Mouse (Mus musculus): ENCODE measurements at regions not wholly inside any gene's neighbourhood (a gene's known extent, or its start where the extent isn't known, plus 50 kb on each side); places are given as distances from the start of the nearest gene placed in this dataset.

DNA sequence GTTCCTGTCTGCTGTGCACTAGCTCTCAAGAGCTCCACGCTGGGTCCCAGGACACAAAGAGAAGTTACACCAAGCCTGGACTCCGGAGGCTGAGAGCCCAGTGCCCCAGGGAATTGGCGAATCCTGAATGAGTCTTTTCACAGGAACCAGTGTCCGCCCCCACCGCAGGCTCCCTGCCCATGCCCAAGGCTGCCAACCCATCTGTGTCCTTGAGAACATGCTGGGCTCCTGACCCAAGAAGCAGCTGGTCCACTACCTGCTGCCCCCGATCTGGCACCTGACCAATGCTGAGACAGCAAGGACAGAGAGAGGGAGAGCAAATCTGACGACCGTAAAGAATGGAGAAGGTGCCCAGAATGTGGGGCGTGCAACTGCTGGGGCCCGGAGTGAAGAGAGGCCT lies 85.2 kb upstream of the Cplx2 start:
- DNase-seq (ENCODE audit: low spot score) = no peak

DNA sequence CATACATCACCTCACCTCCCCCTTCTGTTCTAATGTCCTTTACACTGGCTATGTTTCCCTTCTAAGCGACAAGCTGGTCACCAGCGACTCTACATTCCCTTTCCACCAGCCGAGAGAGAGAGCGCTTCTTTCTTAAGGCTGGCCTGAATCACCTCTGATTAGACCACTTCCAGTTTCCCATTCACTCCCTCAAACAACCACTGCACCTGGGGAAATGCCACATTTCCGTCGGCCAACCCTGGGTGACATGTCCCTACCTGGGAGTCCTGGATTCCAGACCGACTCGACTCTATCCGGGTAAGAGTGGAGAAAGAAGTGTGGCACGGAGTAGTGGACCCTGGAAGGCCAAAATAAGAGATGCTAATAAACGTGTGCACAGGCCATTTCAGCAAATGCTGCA lies 84.5 kb upstream of the Cplx2 start:
- DNase-seq (ENCODE audit: low spot score) = no peak

DNA sequence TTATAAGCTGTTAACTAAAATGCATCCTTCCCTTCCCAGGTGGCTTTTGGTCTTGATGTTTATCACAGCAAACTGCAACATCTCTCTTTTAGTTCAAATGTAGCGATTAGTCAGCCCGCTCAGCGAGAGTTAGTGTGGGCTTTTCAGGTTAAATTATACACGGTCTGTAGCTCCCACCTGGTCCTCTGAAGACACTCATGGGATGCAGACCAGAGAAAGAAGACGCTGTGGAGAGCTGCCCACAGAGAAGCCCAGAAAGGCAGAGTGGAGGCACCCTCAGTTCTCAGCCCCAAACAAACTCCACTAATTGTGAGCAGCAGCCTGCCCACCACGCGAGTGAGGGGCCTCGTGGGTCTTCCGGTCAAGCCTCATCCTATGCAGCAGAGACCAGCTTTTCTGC lies 81.1 kb upstream of the Cplx2 start:
- no peak for DNase-seq (ENCODE audit: low spot score)

DNA sequence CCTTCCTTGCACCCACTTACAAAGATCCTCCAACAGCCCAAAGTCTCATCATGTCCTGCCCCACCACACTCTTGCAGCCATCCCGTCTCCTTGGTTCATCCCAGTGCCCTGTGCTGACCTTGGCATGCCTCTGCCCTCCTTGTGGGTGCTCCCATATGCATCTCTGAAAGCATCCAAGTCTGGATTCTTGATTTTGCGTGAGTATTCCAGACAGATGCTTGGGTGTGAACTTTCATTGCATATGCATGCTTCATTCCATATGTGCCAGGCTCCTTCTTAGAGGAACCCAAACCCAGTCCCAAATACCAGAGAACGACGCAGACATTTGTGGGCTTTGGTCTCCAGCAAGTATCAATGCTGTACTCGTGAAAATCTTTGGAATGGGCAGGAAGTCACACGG lies 78.8 kb upstream of the Cplx2 start:
- DNase-seq (ENCODE audit: low spot score) = no peak

DNA sequence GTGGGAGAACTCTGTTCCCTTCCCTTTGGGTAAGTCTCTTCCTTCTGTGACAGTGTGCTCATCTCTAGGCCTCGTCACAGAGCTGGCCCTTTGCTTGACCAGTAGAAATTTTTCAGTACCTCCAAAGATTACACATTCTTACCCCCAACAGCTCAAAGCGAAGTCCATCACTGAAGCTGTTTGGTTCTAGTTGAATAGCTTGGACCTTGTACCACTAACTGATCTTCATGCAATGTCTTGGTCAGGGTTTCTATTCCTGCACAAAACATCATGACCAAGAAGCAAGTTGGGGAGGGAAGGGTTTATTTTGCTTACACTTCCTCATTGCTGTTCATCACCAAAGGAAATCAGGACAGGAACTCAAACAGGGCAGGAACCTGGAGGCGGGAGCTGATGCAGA lies 78.1 kb upstream of the Cplx2 start:
- DNase-seq (ENCODE audit: low spot score) = no peak

DNA sequence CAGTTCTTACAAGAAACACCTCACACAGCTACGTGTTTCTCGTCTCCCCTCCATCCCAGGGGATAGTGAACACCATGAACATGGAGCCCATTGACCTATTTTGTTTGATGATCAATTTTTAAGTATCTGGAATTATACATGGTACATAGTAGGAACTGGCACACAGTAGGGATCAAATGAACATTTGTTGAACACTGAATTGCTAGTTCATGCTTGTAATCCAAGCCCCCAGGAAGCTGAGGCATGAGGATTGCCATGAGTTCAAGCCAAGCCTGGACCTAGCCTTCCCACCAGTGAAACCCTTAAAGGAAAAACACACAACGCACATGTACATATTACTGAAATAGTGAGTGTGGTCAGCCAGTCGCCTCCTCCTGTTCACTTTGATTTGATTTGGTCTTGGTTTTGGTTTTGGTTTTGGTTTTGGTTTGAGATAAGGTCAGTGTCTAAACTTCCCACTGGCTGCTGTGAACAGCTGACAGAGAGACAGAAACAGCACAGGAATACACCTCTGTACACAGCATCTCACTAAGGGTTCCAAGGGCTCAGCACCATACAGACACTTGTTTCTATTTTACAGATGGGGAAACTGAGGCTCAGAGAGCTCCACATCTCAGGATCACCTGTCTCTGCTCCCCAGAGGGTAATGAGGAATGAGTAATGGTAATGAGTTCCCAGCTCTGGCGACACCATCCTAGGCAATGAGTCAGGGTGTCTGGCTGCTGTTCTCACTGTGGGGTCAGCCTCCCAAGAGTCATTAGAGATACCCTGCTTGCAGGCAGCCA lies 75.5 kb upstream of the Cplx2 start:
- DNase-seq (ENCODE audit: low spot score) = no peak

DNA sequence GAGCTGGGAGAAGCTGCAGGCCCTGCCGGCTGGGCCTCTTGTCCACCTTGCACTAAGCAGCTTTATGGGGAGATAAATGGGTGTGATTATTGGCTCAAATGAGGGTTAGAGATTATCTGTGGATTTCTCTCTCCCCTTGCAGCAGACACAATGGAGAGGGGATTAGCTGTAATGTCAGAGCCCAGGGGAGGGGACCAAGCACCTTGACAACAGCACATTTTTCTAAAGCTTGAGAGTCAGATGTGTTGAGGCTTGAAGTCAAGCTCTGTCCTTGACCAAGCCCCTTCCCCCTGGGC lies 74.9 kb upstream of the Cplx2 start:
- no peak for DNase-seq (ENCODE audit: low spot score)

DNA sequence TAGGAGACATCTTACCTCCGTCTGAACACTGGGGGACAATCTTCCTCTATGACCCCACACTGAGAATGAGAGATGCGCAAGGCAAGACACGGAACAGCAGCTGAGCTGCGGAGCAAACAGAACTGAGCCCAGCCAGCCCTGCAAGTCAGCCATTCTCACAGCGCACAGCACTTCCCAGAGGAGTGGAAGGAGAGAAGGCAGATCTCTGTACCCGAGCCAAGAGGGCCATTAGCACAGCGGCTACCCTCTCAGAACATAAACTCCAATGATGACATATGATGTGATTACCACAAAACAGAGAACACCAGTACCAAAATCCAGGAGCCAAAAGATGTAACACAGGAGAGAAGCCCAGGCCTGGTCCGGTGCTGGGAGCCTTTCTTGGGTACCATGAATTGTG lies 72.3 kb upstream of the Cplx2 start:
- no peak for DNase-seq (ENCODE audit: low spot score)

DNA sequence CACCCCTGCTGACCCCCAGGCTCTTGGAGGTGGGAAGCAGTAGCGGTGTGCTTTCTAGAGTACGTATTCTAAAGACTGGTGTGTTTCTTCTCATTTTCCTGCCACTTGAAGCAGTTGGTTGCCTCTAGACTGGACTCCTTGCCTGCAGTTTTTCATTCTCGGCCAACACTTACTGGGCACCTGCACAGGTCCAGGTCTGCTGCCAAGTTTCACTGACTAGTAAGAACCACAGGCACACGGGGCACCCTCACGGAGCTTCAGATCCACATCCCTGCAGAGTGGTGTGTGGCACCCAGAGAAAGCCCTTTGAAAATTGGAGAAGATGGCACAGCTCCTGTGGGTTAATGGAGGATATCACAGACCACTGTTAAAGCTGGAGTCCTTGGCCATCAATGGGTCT lies 71.9 kb upstream of the Cplx2 start:
- DNase-seq (ENCODE audit: low spot score) = no peak

DNA sequence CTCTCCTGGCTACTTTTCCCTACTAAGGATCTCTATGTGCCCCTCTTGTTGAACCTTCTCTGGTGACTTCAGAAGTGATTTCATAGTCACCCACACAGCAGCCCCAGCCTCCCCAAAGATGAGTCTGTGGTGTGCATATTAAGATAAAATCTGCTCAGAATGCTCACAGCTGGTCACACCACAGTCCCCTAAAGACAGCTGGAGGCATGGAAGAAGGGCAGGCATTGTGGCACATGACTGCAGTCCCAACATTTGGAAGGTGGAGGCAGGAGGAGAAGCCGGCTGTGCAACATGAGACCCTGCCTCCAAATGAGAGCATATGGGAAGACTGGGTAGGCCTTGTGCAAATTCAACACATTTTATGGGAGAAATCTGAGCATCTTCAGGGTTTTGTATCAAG lies 70.0 kb upstream of the Cplx2 start:
- no peak for DNase-seq (ENCODE audit: low spot score)

DNA sequence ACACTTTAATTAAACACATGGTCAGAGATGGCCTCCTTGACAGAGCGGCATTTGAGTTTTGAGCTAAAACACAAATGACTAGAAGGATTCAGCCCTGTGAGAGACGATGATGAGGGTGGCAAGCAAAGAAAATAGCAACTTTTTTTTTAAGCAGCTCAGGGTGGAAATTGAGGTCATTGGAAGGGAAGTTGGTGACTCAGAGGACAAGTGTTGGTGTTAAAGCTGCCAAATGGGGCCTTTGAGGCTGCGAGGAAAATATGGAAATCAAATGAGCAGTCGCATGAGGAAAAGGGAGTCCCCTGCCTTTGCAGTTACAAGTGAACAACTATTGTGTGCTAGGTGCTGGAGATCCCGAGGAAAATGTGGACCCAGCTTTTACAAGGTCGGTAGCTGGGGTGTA lies 69.5 kb upstream of the Cplx2 start:
- no peak for DNase-seq (ENCODE audit: low spot score)

DNA sequence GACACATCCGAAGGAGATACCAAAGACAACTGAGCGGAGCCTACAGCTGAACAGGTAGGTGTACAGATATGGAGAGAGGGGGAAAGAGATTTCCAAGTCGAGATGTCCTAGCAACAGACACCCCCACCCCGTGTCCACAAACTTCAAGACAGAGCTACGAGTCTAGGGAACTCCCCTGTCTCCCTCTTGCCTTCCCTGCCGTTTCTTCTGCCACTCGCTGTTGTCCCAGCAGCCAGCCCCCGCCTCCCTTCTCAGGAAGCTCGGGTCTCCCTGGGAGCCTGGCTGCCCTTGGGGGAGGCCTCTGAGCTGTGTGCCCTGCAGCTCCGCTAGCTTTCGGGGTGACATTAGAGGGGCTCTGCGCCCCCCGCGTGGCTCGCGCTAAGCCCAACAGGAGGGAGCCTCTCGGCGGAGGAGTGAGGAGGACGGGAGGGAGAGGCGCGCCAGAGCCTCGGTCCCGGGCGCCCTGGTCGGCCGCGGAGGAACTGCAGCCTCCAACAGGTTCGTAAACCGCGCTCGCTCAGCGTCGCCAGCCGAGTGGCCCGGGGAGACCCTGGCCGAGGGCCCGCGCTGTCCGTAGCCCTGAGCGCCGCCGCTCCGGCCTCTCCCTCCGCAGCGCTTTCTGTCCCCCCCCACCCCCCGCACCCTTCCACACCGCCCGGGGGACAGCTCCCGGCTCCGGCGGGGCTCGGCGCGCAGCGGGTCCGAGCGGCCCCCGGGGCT lies 68.6 kb upstream of the Cplx2 start:
- peak; percentile 11 for DNase-seq (ENCODE audit: low spot score)

DNA sequence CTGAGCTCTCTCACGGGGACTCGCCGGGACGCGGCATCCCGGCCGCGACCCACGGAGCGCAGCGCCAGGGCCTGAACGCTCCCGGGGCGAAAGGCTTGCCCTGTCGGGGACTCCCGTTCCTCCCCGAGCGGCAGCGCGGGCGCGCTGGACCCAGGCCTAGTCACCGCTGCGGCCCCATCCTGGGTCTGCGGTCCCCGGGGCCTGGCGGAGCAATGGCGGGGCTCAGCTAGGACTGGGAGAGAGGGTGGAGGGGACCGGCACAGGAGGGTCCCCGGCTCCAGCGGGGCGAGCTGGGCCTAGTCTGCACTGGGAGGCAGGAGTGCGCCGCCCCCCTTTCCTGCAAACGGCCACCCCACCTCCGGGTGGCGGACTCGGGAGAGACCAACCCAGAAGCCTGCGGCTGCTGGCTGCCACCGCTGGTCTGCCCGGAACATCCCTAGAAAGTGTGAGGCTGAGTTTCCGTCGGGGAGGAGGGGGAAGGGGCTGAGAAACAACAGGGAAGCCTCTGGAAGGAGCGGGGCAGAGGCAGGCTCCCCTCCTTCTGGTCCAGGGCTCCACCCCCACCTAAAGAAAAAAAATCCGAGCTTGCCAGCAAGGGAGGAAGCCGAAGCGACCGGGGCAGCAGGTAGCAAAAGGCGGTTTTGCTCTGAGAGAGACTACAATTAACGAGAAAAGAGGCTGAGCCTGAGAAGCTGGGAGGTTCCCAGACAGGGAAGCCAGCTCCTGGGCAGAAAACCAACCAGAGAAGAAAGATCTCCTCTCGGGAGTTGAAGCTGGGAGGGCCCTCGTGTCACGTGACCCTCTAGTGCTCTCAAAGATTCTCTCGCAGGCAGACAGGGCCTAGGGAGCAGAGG lies 67.9 kb upstream of the Cplx2 start:
- peak; percentile 52 for DNase-seq (ENCODE audit: low spot score)

DNA sequence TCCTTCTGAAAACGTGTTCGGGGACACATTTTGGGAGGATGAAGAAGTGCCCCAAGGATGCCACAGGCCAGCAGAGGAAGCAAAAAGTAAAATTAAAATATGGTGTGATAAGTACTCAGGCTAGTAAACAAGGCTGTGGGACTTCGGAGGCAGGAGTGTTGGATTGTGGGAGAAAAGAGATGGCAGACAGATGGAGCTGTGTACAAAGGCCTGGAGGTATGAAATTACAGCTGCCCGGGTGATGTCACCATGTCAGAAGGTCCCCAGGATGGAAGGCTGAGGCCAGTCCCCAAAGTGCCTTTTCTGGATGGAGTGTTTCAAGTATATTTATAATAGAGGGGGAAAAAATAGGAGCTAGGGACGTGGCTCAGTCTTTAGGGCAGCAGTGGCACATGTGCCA lies 66.9 kb upstream of the Cplx2 start:
- DNase-seq (ENCODE audit: low spot score) = no peak

DNA sequence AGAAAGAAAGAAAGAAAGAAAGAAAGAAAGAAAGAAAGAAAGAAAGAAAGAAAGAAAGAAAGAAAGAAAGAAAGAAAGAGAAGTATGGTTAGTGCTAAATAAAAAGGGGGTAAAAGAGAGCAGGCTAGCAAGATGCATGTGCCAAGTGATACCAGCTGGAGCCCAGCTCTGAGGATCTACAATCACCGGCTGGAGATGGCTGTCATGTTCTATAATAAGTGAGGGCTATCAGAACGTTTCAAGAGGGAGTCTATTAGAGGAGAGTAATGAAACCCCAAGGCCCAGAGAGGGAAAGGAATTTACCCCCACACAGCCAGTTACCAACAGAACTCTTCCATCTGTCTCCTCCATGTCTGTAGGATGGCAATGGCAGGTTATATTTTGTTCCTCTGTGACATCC lies 62.6 kb upstream of the Cplx2 start:
- DNase-seq (ENCODE audit: low spot score) = no peak

DNA sequence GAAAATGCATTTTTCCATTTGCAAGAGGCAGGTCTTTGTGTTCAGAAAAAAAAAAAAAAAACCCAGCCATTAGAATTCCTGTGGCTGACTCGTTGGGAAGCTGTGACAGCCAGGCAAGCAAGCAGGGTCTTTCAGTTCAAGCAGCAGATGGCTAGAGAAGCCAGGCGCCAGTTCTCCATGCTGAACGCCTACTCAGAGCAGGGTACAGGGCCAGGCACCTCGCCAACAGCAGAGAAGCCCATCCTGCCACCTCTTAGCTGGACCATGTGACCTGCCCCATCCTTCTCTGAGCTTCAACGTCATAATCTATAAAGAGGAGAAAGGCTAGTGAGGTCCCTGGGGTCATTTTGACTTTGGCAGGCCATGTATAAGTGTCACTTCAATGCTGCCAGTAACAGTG lies 61.8 kb upstream of the Cplx2 start:
- DNase-seq (ENCODE audit: low spot score) = no peak

DNA sequence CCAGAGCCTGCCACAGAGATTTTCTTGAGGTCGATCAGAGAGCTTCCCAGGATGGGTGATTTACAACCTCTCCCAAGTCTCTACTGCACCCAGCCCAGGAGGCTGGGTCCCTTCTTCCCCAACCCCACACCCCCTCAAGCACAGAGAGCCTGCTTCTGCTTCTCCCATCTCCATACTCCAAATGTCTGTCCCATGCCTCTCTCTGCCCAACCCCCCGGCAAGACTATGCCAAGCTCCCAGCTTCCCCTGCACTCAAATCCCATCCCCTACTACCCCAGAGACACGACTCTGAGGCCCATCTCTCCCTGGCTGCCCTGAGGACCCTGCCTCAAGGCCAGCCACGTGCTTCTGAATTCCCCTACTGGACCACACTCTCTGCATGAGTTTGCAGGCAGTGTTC lies 61.0 kb upstream of the Cplx2 start:
- DNase-seq (ENCODE audit: low spot score) = no peak

DNA sequence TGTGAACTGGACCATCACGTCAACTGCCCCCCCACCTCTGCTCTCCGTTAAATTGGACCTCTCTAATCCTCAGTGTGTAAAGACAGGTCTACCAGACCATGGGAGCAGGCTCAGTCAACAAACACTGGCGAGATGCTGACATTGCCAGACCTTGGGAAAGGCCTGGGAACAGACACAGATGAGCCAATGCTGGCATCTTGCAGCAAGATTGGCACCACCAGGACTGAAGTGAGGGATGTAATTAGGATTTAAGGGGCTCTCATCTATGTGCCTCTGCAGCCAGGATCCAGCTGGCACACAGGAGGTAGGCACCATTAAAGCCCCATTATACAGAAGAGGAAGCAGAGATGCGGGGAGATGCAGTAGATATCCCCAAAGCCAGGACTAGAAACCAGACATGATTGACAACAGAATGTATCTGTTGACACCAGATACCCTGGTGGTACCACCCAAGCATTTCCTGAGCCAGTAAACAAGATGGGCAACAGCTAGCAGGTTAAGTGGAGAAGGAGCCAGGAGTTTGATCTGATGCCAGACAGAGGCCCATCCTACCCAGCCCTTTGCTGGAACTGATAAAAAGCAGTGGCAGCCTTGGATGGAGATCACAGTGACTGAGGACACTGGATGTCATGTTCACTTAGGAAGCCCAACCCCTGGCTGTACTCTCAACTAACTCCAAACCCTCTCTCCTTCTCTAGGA lies 59.7 kb upstream of the Cplx2 start:
- DNase-seq (ENCODE audit: low spot score) = no peak

DNA sequence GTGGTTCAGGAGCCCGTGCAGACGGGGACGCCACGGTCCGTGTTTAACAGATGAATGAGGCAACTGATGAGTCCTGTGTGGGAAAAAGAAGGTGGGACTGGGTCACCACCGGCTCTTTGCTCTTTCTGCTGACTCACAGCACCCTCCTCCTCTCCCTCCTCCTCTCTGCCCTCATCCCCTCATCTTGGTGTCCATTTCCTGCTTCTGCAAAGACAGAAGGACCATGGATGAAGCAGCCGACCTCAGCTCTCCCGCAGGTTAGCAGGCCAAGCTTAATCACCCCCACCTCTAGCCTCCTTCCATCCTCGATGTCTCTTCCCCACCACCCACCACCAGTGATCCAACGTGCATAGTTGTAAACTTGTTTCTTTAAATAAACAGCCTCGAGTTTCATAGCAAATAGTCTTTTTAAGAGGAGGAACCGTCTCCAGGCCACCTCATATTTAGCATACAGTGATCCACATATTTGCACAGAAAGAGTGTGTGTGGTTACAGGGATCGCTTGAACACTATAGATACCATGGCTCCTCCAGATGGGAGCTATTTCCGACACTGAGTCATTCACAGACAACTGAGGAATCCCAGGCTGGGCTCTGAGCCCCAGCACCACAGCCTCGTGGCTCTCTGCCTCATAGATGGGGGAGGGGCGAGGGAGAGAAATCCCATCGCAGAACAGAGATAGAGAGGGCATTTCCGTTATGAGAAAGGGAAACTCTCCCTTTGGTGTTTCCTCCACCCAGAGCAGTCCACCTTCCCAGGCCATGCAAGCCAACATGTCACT lies 58.6 kb upstream of the Cplx2 start:
- peak; percentile 45 for DNase-seq (ENCODE audit: low spot score)

DNA sequence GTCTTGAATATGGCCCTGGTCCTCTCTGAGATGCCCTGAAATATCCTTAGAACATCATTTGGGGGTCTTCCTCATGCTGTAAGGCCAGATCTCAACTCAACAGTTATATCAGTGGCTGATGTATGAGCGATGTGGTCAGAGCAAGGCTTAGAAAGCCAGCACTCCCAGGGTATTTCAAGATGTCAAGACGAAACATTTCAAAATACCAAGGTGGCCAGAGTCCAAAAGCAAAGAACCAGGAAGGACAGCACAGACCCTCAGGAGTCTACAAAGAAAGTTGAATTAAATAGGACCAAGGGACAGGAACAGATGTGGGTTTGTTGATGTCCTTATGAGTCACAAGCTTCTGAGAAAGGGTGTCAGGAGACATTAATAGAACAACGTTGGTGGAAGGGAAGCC lies 55.8 kb upstream of the Cplx2 start:
- DNase-seq (ENCODE audit: low spot score) = no peak

DNA sequence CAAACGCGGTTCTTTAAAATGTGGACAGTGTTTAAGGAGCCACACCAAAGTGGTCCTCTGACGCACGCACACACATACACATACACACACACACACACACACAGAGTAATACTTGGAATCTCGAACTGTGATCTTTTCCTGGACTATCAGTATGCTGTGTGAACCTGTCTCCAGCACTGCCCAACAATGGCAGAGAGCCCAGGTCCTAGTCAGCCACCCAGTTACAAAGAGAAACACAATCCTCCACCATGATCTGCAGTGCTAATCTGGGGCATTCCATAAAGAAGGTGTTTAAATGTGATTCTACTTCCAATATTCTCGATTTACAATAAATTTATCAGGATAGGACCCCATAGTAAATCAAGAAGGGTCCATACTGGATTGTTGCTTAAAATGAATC lies 54.2 kb upstream of the Cplx2 start:
- no peak for DNase-seq (ENCODE audit: low spot score)

DNA sequence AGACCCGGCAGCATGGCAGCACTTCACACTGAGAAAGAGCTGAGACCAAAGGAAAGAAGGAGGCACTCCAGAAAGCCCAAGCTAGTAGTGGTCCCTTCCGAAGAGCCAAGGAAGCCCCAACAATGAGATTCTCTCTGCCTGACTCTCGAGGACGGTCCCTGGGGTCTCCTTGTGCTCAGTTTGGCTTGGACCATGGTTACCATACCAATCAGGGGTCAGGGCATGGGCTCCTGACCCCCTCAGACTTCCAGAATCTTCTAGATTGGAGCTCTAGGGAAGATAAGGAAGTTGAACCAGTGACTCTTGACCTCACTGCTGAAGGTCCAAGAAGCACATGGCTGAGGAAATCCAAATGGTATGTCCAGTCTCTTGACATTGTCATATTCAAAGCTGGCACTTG lies 53.0 kb upstream of the Cplx2 start:
- no peak for DNase-seq (ENCODE audit: low spot score)

All from urinary bladder, postnatal 25 days (tissue).